Mouse (Mus musculus): ENCODE data around the gene Ctbs. TPM values are rescaled to one million over a fixed set of nuclear protein-coding genes. Genes with fewer than 3 reads are reported as not detected.

Gene Ctbs
- polyA plus RNA-seq, 1 experiment from 2014 or later = 11.8 TPM

DNA sequence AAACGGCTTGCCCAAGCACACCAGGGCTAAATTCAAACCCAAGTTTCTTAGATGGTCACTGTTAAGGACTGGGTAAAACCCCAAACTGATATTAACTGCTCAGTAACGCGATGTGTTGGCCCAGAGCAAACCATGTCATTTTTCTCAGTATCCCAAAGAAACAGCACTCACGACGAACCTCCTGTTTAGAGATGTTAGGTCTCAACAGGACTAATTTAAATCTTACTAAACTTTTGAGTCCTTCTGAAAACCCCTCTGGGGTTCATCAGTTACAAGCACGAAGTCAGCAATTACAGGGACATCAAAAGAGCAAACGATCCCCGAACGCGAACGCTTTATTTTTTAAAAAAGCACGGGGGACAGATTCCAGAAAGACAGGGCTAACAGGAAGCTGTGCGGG is 49.4 kb downstream of the Ctbs start:
- no peaks in the 10 kb centered on the region for H3K9me3 ChIP-seq (replicated peaks)
- H3K9ac ChIP-seq = peak overlapping the region; percentile 97
- peaks cover 32% of the 10 kb centered on the region for H3K4me1 ChIP-seq (replicated peaks)
- H3K36me3 ChIP-seq = peaks cover 10% of the 10 kb centered on the region
- no peak for ATAC-seq (ENCODE audit: insufficient number of reproducible peaks, low FRiP score)
- 1% methylated on average over 13 of the region's 13 CpGs for WGBS
- H3K4me3 ChIP-seq = peak overlapping the region; percentile 71
- H3K4me2 ChIP-seq = peak overlapping the region; percentile 64
- no peaks in the 10 kb centered on the region for H3K27me3 ChIP-seq (replicated peaks)
- H3K27ac ChIP-seq (ENCODE audit: poor library complexity, severe bottlenecking) = peak overlapping the region; percentile 97

GRCm38 (mm10) chr3:146499431-146500002 is 49.9 kb downstream of the Ctbs start, which contains the start of the genes Spata1 and Gng5:
Spata1 (minus strand) TSS chr3:146499753.
Gng5 (plus strand) TSS chr3:146499807.
- Histone ChIP-seq H3K9me3 (replicated peaks) (no peaks in the 10 kb centered on the region), H3K4me3 (peak within 1 kb of the TSS; percentile 71), H3K27me3 (replicated peaks) (no peaks in the 10 kb centered on the region), H3K27ac (ENCODE audit: poor library complexity, severe bottlenecking) (peak within 1 kb of the TSS; percentile 97), H3K9ac (peak within 1 kb of the TSS; percentile 97), H3K4me2 (peak within 1 kb of the TSS; percentile 93), H3K36me3 (peaks cover 11% of the 10 kb centered on the region), H3K4me1 (replicated peaks) (peaks cover 32% of the 10 kb centered on the region)
- peak; percentile 97 for ATAC-seq (ENCODE audit: insufficient number of reproducible peaks, low FRiP score)
- WGBS = under 1% methylated on average over 76 of the region's 88 CpGs

- Histone ChIP-seq H3K4me2 (peak overlapping the region; percentile 93), H3K9ac (peak overlapping the region; percentile 97), H3K4me1 (replicated peaks) (peaks cover 32% of the 10 kb centered on the region), H3K36me3 (peaks cover 14% of the 10 kb centered on the region), H3K9me3 (replicated peaks) (no peaks in the 10 kb centered on the region), H3K4me3 (peak overlapping the region; percentile 71), H3K27me3 (replicated peaks) (no peaks in the 10 kb centered on the region), H3K27ac (ENCODE audit: poor library complexity, severe bottlenecking) (peak overlapping the region; percentile 97)
- under 1% methylated on average over 57 of the region's 57 CpGs for WGBS
- peak; percentile 83 for ATAC-seq (ENCODE audit: insufficient number of reproducible peaks, low FRiP score)
Measured at GRCm38 (mm10) chr3:146500003-146500809, 50.6 kb downstream of the Ctbs start.

- no peak for ATAC-seq (ENCODE audit: insufficient number of reproducible peaks, low FRiP score)
- Histone ChIP-seq H3K27me3 (replicated peaks) (no peaks in the 10 kb centered on the region), H3K36me3 (peaks cover 18% of the 10 kb centered on the region), H3K27ac (ENCODE audit: poor library complexity, severe bottlenecking) (peak overlapping the region; percentile 97), H3K9ac (peak overlapping the region; percentile 97), H3K4me2 (peak overlapping the region; percentile 93), H3K4me3 (peak overlapping the region; percentile 71), H3K9me3 (replicated peaks) (no peaks in the 10 kb centered on the region), H3K4me1 (replicated peaks) (peaks cover 32% of the 10 kb centered on the region)
- WGBS = 11% methylated on average over 5 of the region's 5 CpGs
Measured at GRCm38 (mm10) chr3:146500810-146501201, 51.2 kb downstream of the Ctbs start.

GRCm38 (mm10) chr3:146501601-146502123 is 52.1 kb downstream of the Ctbs start:
- peak overlapping the region; percentile 93 for H3K4me2 ChIP-seq
- 0 out of 2 replicates have a peak overlapping the region, but pooled peaks have one; percentile 1 for H3K27ac ChIP-seq (ENCODE audit: poor library complexity, severe bottlenecking)
- peaks cover 32% of the 10 kb centered on the region for H3K4me1 ChIP-seq (replicated peaks)
- H3K4me3 ChIP-seq = peak overlapping the region; percentile 71
- 45% methylated on average over 5 of the region's 5 CpGs for WGBS
- H3K9ac ChIP-seq = peak overlapping the region; percentile 97
- no peaks in the 10 kb centered on the region for H3K27me3 ChIP-seq (replicated peaks)
- ATAC-seq (ENCODE audit: insufficient number of reproducible peaks, low FRiP score) = no peak
- no peaks in the 10 kb centered on the region for H3K9me3 ChIP-seq (replicated peaks)
- peaks cover 25% of the 10 kb centered on the region for H3K36me3 ChIP-seq

- peaks cover 61% of the 10 kb centered on the region for H3K36me3 ChIP-seq
- no peak overlapping the region for H3K9ac ChIP-seq
- H3K4me1 ChIP-seq (replicated peaks) = peaks cover 17% of the 10 kb centered on the region
- ATAC-seq (ENCODE audit: insufficient number of reproducible peaks, low FRiP score) = no peak
- H3K4me2 ChIP-seq = no peak overlapping the region
- H3K27me3 ChIP-seq (replicated peaks) = no peaks in the 10 kb centered on the region
- no peak overlapping the region for H3K27ac ChIP-seq (ENCODE audit: poor library complexity, severe bottlenecking)
- 92% methylated on average over 7 of the region's 7 CpGs for WGBS
- H3K9me3 ChIP-seq (replicated peaks) = no peaks in the 10 kb centered on the region
- H3K4me3 ChIP-seq = no peak overlapping the region
Measured at GRCm38 (mm10) chr3:146506711-146507110, 57.1 kb downstream of the Ctbs start.

Other genes starting within 250 kb of the Ctbs start
- 65.0 and 65.8 TPM in 2 replicates for gene Lpar3, start 228.8 kb upstream of the Ctbs start, polyA plus RNA-seq (2016; fragmentation: Nextera tagmentation; extraction: Ambion mirVana)
- gene Ssx2ip, start 45.2 kb upstream of the Ctbs start, polyA plus RNA-seq (2016; fragmentation: Nextera tagmentation; extraction: Ambion mirVana) = 24.4 and 26.0 TPM in 2 replicates
- gene Spata1, start 50.0 kb downstream of the Ctbs start, polyA plus RNA-seq (2016; fragmentation: Nextera tagmentation; extraction: Ambion mirVana) = 4.9 and 7.5 TPM in 2 replicates
- gene Gng5, start 50.0 kb downstream of the Ctbs start, polyA plus RNA-seq (2016; fragmentation: Nextera tagmentation; extraction: Ambion mirVana) = 1,598 and 1,697 TPM in 2 replicates
- gene Rpf1, start 71.6 kb downstream of the Ctbs start, polyA plus RNA-seq (2016; fragmentation: Nextera tagmentation; extraction: Ambion mirVana) = 41.2 and 45.6 TPM in 2 replicates
- 0.08 TPM in 1 of 2 replicates, not detected in the other for gene Uox, start 120.6 kb downstream of the Ctbs start, polyA plus RNA-seq (2016; fragmentation: Nextera tagmentation; extraction: Ambion mirVana)
- not detected in 2 replicates for gene Dnase2b, start 165.8 kb downstream of the Ctbs start, polyA plus RNA-seq (2016; fragmentation: Nextera tagmentation; extraction: Ambion mirVana)
- gene 4930503B20Rik, start 201.5 kb downstream of the Ctbs start, polyA plus RNA-seq (2016; fragmentation: Nextera tagmentation; extraction: Ambion mirVana) = not detected in 2 replicates
- gene Samd13, start 235.8 kb downstream of the Ctbs start, polyA plus RNA-seq (2016; fragmentation: Nextera tagmentation; extraction: Ambion mirVana) = 2.0 and 2.1 TPM in 2 replicates

All from heart, embryonic 12.5 days (tissue).